In genomic region chr7:68369694-68370093, GRCm38 (mm10) we compare ENCODE assay signal across 8 mouse cellular contexts.
A peak's percentile ranks its signal among the peaks of the same experiment; 100 is the strongest.
DNase-seq lines count a peak whose midpoint lies in the region; ATAC-seq and TF ChIP-seq lines count a peak whose summit lies in the region.

No protein-coding gene starts in this region.

- no peak overlapping the region for H3K4me3 ChIP-seq in bone marrow, adult 2 months (replicated peaks; ENCODE audit: control insufficient read depth, low read depth, low read length)
- H3K4me3 ChIP-seq in heart, postnatal 0 days (ENCODE audit: low read depth, low read length), result no peak overlapping the region
- H3K4me3 ChIP-seq in neural tube, embryonic 14.5 days (ENCODE audit: low read depth, low read length), result no peak overlapping the region

- TF ChIP-seq EP300 in heart, postnatal 0 days (IDR thresholded peaks at IDR 0.05; ENCODE audit: low read depth), result no peak

- H3K27me3 ChIP-seq in heart, postnatal 0 days (ENCODE audit: control insufficient read depth, insufficient read depth, low read length), result peaks cover 14% of the 10 kb centered on the region; the same call in 1 of the 2 replicates
- peaks cover 22% of the 10 kb centered on the region; the same call in 1 of the 2 replicates for H3K27me3 ChIP-seq in neural tube, embryonic 14.5 days (ENCODE audit: control insufficient read depth, insufficient read depth, low read length)

- DNase-seq in CD4-positive, CD25-positive, alpha-beta regulatory T cell, adult 2 months (ENCODE audit: low read depth, low spot score), result peak; percentile 89
- DNase-seq in heart, postnatal 0 days (ENCODE audit: low spot score), result peak; percentile 58
- peak; percentile 65 to 90 for DNase-seq in kidney, postnatal 36 days
- DNase-seq in lung, adult 18-20 months, result peak; percentile 47 to 48
- DNase-seq in telencephalon, adult 2 months (ENCODE audit: low read depth, low spot score), result peak; percentile 15

- ATAC-seq in erythroblast, adult 5-6 weeks (replicated peaks; ENCODE audit: low FRiP score, poor library complexity, severe bottlenecking), result peak; percentile 70
- ATAC-seq in heart, postnatal 0 days (ENCODE audit: insufficient read depth, low read depth), result peak; percentile 17; the same call in 1 of the 2 replicates
- ATAC-seq in neural tube, embryonic 14.5 days (ENCODE audit: low read depth), result peak; percentile 55; the same call in 1 of the 2 replicates

- H3K9ac ChIP-seq in heart, postnatal 0 days (replicated peaks; ENCODE audit: low read depth, low read length), result no peak overlapping the region
- no peak overlapping the region for H3K9ac ChIP-seq in neural tube, embryonic 14.5 days (replicated peaks; ENCODE audit: low read depth, low read length)

- no peak for TF ChIP-seq POLR2A in bone marrow, adult 2 months (IDR thresholded peaks at IDR 0.05; ENCODE audit: borderline replicate concordance, control insufficient read depth, low read depth, low read length)

- H3K36me3 ChIP-seq in heart, postnatal 0 days (replicated peaks; ENCODE audit: control insufficient read depth, insufficient read depth, low read length), result no peaks in the 10 kb centered on the region
- no peaks in the 10 kb centered on the region for H3K36me3 ChIP-seq in neural tube, embryonic 14.5 days (ENCODE audit: control insufficient read depth, insufficient read depth, low read length)

- no peak overlapping the region for H3K27ac ChIP-seq in bone marrow, adult 2 months (ENCODE audit: control insufficient read depth, insufficient read depth, low read depth, low read length, poor library complexity)
- H3K27ac ChIP-seq in heart, postnatal 0 days (ENCODE audit: low read depth), result no peak overlapping the region
- no peak overlapping the region for H3K27ac ChIP-seq in neural tube, embryonic 14.5 days (ENCODE audit: low read depth, low read length)

- TF ChIP-seq CTCF in bone marrow, adult 2 months (IDR thresholded peaks at IDR 0.05; ENCODE audit: control insufficient read depth, insufficient read depth, low read length), result peak; percentile 92
- peak; percentile 88 for TF ChIP-seq CTCF in heart, postnatal 0 days (IDR thresholded peaks at IDR 0.05; ENCODE audit: low read depth)

- no peaks in the 10 kb centered on the region; the same call in 1 of the 2 replicates for H3K9me3 ChIP-seq in heart, postnatal 0 days (replicated peaks; ENCODE audit: control insufficient read depth, low read length)
- no peaks in the 10 kb centered on the region for H3K9me3 ChIP-seq in neural tube, embryonic 14.5 days (ENCODE audit: control insufficient read depth, low read length)

- peak overlapping the region; percentile 41 for H3K4me2 ChIP-seq in heart, postnatal 0 days (ENCODE audit: low read depth, low read length)
- H3K4me2 ChIP-seq in neural tube, embryonic 14.5 days (ENCODE audit: low read depth, low read length), result peak overlapping the region; percentile 25

- H3K4me1 ChIP-seq in bone marrow, adult 2 months (ENCODE audit: control insufficient read depth, insufficient read depth, low read length), result no peaks in the 10 kb centered on the region
- H3K4me1 ChIP-seq in heart, postnatal 0 days (ENCODE audit: control insufficient read depth, insufficient read depth), result no peaks in the 10 kb centered on the region
- H3K4me1 ChIP-seq in neural tube, embryonic 14.5 days (ENCODE audit: control insufficient read depth, insufficient read depth, low read length), result no peaks in the 10 kb centered on the region

- WGBS in bone marrow, adult 2 months, result 3% methylated on average over 12 of the region's 13 CpGs
- 2% methylated on average over 12 of the region's 13 CpGs for WGBS in heart, postnatal 0 days
- WGBS in neural tube, embryonic 14.5 days, result 2% methylated on average over 12 of the region's 13 CpGs

Comparison
In these comparisons a context has a peak if more than half of its experiments do, and no peak if none do; other contexts are left out.
1. DNase-seq: peak in every context shown above with its lines; median percentile 89 in CD4-positive, CD25-positive, alpha-beta regulatory T cell, adult 2 months; 78 in kidney, postnatal 36 days; 58 in heart, postnatal 0 days; 48 in lung, adult 18-20 months; 15 in telencephalon, adult 2 months.
2. ATAC-seq: peak in every context shown above with its lines; median percentile 70 in erythroblast, adult 5-6 weeks; 55 in neural tube, embryonic 14.5 days; 17 in heart, postnatal 0 days.